Mouse (Mus musculus) lung, postnatal 0 days (tissue): ENCODE results near the gene Ubash3b. TPM values are rescaled to one million over a fixed set of nuclear protein-coding genes. Genes with fewer than 3 reads are reported as not detected.

ENCODE experiments used
- ATAC-seq: fragments of 200-750 bp; cut with Nextera tagmentation; 2 replicates; pipeline ENCODE4 v1.8.0; 2017; ENCODE audit warnings: moderate library complexity
- DNase-seq: peaks from one replicate; pipeline ENCODE4 v3.0.0-alpha.2; 2016; ENCODE audit warnings: low spot score
- H3K27ac ChIP-seq: fragments of 300-500 bp; sonication (generic); 2 replicates; pipeline ENCODE4 v1.5.1; 2014; ENCODE audit warnings: antibody characterized with exemption, mild to moderate bottlenecking, low read length, mixed read lengths
- H3K27me3 ChIP-seq: fragments of 300-500 bp; sonication (generic); replicated peaks from 2 replicates; pipeline ENCODE4 v1.6.1; 2014; ENCODE audit warnings: low read length, mixed read lengths; ENCODE audit not compliant: insufficient read depth
- H3K36me3 ChIP-seq: fragments of 300-500 bp; sonication (generic); 2 replicates; pipeline ENCODE4 v1.6.1; 2014; ENCODE audit warnings: low read length, mixed read lengths; ENCODE audit not compliant: insufficient read depth
- H3K4me1 ChIP-seq: fragments of 300-500 bp; sonication (generic); 2 replicates; pipeline ENCODE4 v1.6.1; 2014; ENCODE audit warnings: antibody characterized with exemption, low read depth, low read length, mixed read lengths; ENCODE audit not compliant: insufficient read depth
- H3K4me2 ChIP-seq: fragments of 300-500 bp; sonication (generic); replicated peaks from 2 replicates; pipeline ENCODE4 v1.6.1; 2014; ENCODE audit warnings: low read depth, mild to moderate bottlenecking, low read length, moderate library complexity, mixed read lengths
- H3K4me3 ChIP-seq: fragments of 300-500 bp; sonication (generic); 2 replicates; pipeline ENCODE4 v1.5.1; 2014; ENCODE audit warnings: low read depth, low read length
- H3K9ac ChIP-seq: fragments of 300-500 bp; sonication (generic); replicated peaks from 2 replicates; pipeline ENCODE4 v1.6.1; 2014; ENCODE audit warnings: low read depth, mild to moderate bottlenecking
- H3K9me3 ChIP-seq: fragments of 300-500 bp; sonication (generic); 2 replicates; pipeline ENCODE4 v1.6.1; 2016; ENCODE audit warnings: low read length, mixed read lengths
- CTCF ChIP-seq: IDR thresholded peaks from 2 replicates; pipeline ENCODE4 v1.5.1; 2016; ENCODE audit warnings: antibody characterized with exemption, mild to moderate bottlenecking
- EP300 ChIP-seq: IDR thresholded peaks from 2 replicates; pipeline ENCODE4 v1.6.1; 2016; ENCODE audit warnings: antibody characterized with exemption, mild to moderate bottlenecking, control low read depth
- WGBS: fragments of 180-500 bp; shearing (Covaris S2); extraction: QIAGEN DNeasy Blood & Tissue Kit; methylation state at CpG from one replicate; pipeline ENCODE4 v1.1.7; 2014; 5-methylcytosine and 5-hydroxymethylcytosine counted together
- polyA plus RNA-seq: library from polyadenylated mRNA; unstranded; fragments of >200 nt; fragmentation: Nextera tagmentation; extraction: Ambion mirVana; gene quantifications from 2 replicates; pipeline ENCODE4 v1.2.1, GENCODE M21; 2015

Gene Ubash3b
- polyA plus RNA-seq: 4.1 and 4.8 TPM in 2 replicates

- Histone ChIP-seq H3K27me3 (no peaks in the 10 kb centered on the region), H3K4me1 (peaks cover 4% of the 10 kb centered on the region; the same call in 1 of the 2 replicates), H3K36me3 (no peaks in the 10 kb centered on the region), H3K27ac (no peak within 1 kb of the TSS), H3K9me3 (no peaks in the 10 kb centered on the region), H3K9ac (no peak within 1 kb of the TSS), H3K4me3 (no peak within 1 kb of the TSS), H3K4me2 (no peak within 1 kb of the TSS)
- WGBS: 57% methylated on average over 6 of the region's 6 CpGs
- ATAC-seq: no peak
- peak; percentile 22 for DNase-seq
- no peak for TF ChIP-seq CTCF
Observed at GRCm38 (mm10) chr9:41161413-41161812, at the start of gene Ubash3b. Gene Ubash3b, minus strand, starts transcription at chr9:41161697.

- Histone ChIP-seq H3K4me2 (peak overlapping the region; percentile 51), H3K4me3 (peak overlapping the region; percentile 34), H3K36me3 (no peaks in the 10 kb centered on the region), H3K27ac (peak overlapping the region; percentile 87), H3K9me3 (no peaks in the 10 kb centered on the region), H3K4me1 (no peaks in the 10 kb centered on the region), H3K27me3 (no peaks in the 10 kb centered on the region), H3K9ac (no peak overlapping the region)
- DNase-seq (peak; percentile 99), ATAC-seq (peak; percentile 98)
- 6% methylated on average over 28 of the region's 28 CpGs for WGBS
- TF ChIP-seq CTCF: peak; percentile 88
- TF ChIP-seq EP300: 0 out of 2 replicates have a peak, but pooled peaks have one; percentile 54
Observed at GRCm38 (mm10) chr9:41207130-41208104, 45.9 kb upstream of the Ubash3b start.

GRCm38 (mm10) chr9:41206717-41207116 is 45.2 kb upstream of the Ubash3b start:
- Histone ChIP-seq H3K4me2 (no peak overlapping the region), H3K27me3 (no peaks in the 10 kb centered on the region), H3K4me3 (no peak overlapping the region), H3K36me3 (no peaks in the 10 kb centered on the region), H3K4me1 (no peaks in the 10 kb centered on the region), H3K9ac (no peak overlapping the region), H3K27ac (no peak overlapping the region), H3K9me3 (no peaks in the 10 kb centered on the region)
- no peak for ATAC-seq
- TF ChIP-seq EP300 (no peak), CTCF (no peak)
- no peak for DNase-seq
- 83% methylated on average over 12 of the region's 12 CpGs for WGBS

- H3K4me2 ChIP-seq: no peak overlapping the region
- TF ChIP-seq EP300 (no peak), CTCF (no peak)
- DNase-seq (no peak), ATAC-seq (no peak)
- no peaks in the 10 kb centered on the region for H3K36me3 ChIP-seq
- H3K9ac ChIP-seq: no peak overlapping the region
- no peak overlapping the region for H3K4me3 ChIP-seq
- no peaks in the 10 kb centered on the region for H3K9me3 ChIP-seq
- H3K27me3 ChIP-seq: no peaks in the 10 kb centered on the region
- 57% methylated on average over 3 of the region's 3 CpGs for WGBS
- H3K27ac ChIP-seq: no peak overlapping the region
- no peaks in the 10 kb centered on the region for H3K4me1 ChIP-seq
Observed at GRCm38 (mm10) chr9:41205267-41205666, 43.8 kb upstream of the Ubash3b start.

- no peak overlapping the region for H3K27ac ChIP-seq
- ATAC-seq (no peak), DNase-seq (no peak)
- H3K4me1 ChIP-seq: no peaks in the 10 kb centered on the region
- H3K9ac ChIP-seq: no peak overlapping the region
- TF ChIP-seq CTCF: no peak
- TF ChIP-seq EP300: no peak
- H3K27me3 ChIP-seq: no peaks in the 10 kb centered on the region
- H3K36me3 ChIP-seq: no peaks in the 10 kb centered on the region
- no peaks in the 10 kb centered on the region for H3K9me3 ChIP-seq
- 78% methylated on average over 22 of the region's 22 CpGs for WGBS
- no peak overlapping the region for H3K4me2 ChIP-seq
- H3K4me3 ChIP-seq: no peak overlapping the region
Observed at GRCm38 (mm10) chr9:41199456-41200252, 38.2 kb upstream of the Ubash3b start.
